Mouse (Mus musculus): ENCODE results near the gene Glg1.
"Not testable (repeated sequence)": the region's sequence is repeated elsewhere in the genome, so short reads cannot be mapped to it uniquely, and the experiment has no call there.

DNA sequence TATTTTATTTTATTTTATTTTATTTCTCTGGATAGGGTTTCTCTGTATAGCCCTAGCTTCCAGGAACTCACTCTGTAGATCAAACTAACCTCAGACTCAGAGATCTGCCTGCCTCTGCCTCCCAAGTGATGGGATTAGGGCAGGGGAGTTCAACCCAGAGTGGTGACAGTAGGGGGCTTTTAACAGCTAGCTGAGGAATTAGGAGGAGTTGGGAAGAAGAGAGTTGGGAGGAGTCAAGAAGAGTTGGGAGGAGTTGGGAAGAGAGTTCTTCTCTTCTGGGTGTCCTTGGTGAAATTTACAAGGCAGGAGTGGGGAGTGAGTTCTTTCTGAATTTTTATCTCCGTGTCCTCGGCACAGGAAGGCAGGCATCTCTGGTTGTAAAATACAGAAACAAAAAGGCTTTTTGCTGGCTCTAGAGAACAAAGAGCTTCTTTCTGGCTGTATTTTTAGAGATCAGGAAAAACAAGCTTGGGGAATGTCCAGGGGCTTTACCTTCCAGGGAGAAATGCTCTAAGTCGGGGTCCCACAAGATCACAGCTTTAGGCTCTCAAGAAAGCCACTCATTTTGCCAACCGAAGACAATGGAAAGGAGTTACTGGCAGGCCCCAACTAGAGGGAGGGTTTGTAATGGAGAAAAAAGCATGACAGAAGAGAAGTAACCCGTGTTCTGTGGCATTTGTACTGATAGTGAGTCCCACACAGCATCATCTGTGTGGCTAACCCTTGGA lies 44.2 kb upstream of the Glg1 start:
- not testable (repeated sequence) for TF ChIP-seq CTCF (IDR thresholded peaks at IDR 0.05); POLR2A (IDR thresholded peaks at IDR 0.05; ENCODE audit: insufficient read depth, low read depth, low read length); EP300 (IDR thresholded peaks at IDR 0.05; ENCODE audit: insufficient read depth, low read depth, low read length)

Data from heart, adult 2 months (tissue).